Mouse (Mus musculus) adrenal gland, postnatal 25 days (tissue): ENCODE measurements around the gene Sf3a3. TPM values are rescaled to one million over a fixed set of nuclear protein-coding genes. Genes with fewer than 3 reads are reported as not detected.

ENCODE experiments used
- DNase-seq: peaks from one replicate; pipeline ENCODE4 v3.0.0; 2021; ENCODE audit warnings: mixed read lengths
- long read RNA-seq: library from polyadenylated mRNA; stranded (forward); transcript quantifications from one replicate; pipeline ENCODE4 v2.0.0, GENCODE M21; 2021
- total RNA-seq: library from RNA; stranded (reverse); gene quantifications from 2 replicates; pipeline ENCODE4 v1.2.3, GENCODE M21; 2021

The Sf3a3 gene
- total RNA-seq: 40.2 and 46.8 TPM in 2 replicates
- long read RNA-seq, transcript Sf3a3-201 (17 exons, 1,820 nt): major isoform, 39 of 45 reads
- long read RNA-seq, partial matches to known transcripts: 2 of 45 reads
- long read RNA-seq, other reads (novel, unspliced or antisense): 4 of 45 reads

- peak; percentile 92 for DNase-seq
These were observed at the start of gene Sf3a3 for GRCm38 (mm10) chr4:124714545-124715481. Sf3a3 (plus strand) TSS chr4:124714776.

- DNase-seq: no peak
These were observed 47.0 kb upstream of the Sf3a3 start for GRCm38 (mm10) chr4:124667476-124668033.

- DNase-seq: no peak
These were observed 46.5 kb upstream of the Sf3a3 start for GRCm38 (mm10) chr4:124668078-124668477.

GRCm38 (mm10) chr4:124670232-124670631 lies 44.3 kb upstream of the Sf3a3 start:
- no peak for DNase-seq

GRCm38 (mm10) chr4:124671583-124671982 lies 43.0 kb upstream of the Sf3a3 start:
- DNase-seq: no peak

GRCm38 (mm10) chr4:124672347-124673320 lies 41.9 kb upstream of the Sf3a3 start:
- DNase-seq: no peak

GRCm38 (mm10) chr4:124674334-124675032 lies 40.1 kb upstream of the Sf3a3 start:
- no peak for DNase-seq

- peak; percentile 61 for DNase-seq
These were observed 39.5 kb upstream of the Sf3a3 start for GRCm38 (mm10) chr4:124675037-124675436.

- DNase-seq: no peak
These were observed 38.6 kb upstream of the Sf3a3 start for GRCm38 (mm10) chr4:124675958-124676357.

- DNase-seq: no peak
These were observed 32.3 kb upstream of the Sf3a3 start for GRCm38 (mm10) chr4:124682270-124682669.

GRCm38 (mm10) chr4:124683474-124683873 lies 31.1 kb upstream of the Sf3a3 start:
- DNase-seq: no peak

- DNase-seq: no peak
These were observed 29.6 kb upstream of the Sf3a3 start for GRCm38 (mm10) chr4:124685004-124685403.

GRCm38 (mm10) chr4:124685453-124685852 lies 29.1 kb upstream of the Sf3a3 start:
- DNase-seq: no peak

GRCm38 (mm10) chr4:124685897-124686402 lies 28.6 kb upstream of the Sf3a3 start:
- DNase-seq: no peak

- no peak for DNase-seq
These were observed 23.1 kb upstream of the Sf3a3 start for GRCm38 (mm10) chr4:124691455-124691854.

GRCm38 (mm10) chr4:124692416-124692861 lies 22.1 kb upstream of the Sf3a3 start:
- no peak for DNase-seq

GRCm38 (mm10) chr4:124693135-124693894 lies 21.3 kb upstream of the Sf3a3 start, which contains the start of gene Utp11:
Utp11 (minus strand) TSS chr4:124693600.
- peak; percentile 82 for DNase-seq

- DNase-seq: no peak
These were observed 20.0 kb upstream of the Sf3a3 start for GRCm38 (mm10) chr4:124694572-124694971.

- DNase-seq: no peak
These were observed 18.6 kb upstream of the Sf3a3 start for GRCm38 (mm10) chr4:124695786-124696516.
